Mouse (Mus musculus): ENCODE data around the gene Gnb2. TPM values are rescaled to one million over a fixed set of nuclear protein-coding genes. Genes with fewer than 3 reads are reported as not detected.

Gnb2 gene
- polyA plus RNA-seq, 1 experiment from 2014 or later: 221 TPM

DNA sequence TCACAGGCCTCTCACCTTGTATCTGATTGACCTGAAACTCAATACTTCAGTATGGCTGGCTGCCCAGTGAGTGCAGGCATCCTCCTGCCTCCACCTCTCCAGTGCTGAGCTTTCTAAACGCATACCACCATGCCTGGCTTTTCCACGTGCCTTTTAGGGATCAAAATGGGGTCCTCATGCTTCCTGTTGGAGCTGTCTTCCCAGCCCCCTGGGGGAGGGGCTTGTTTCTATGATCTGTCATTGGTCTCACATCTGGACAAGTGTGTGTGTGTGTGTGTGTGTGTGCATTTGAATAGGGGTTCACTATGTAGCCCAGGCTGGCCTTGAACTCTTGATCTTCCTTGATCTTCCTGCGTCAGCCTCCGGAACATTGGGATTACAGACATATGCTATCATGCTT lies 4.2 kb upstream of the Gnb2 start:
- Histone ChIP-seq H3K27me3 (replicated peaks) (0 out of 2 replicates have a peak, but pooled peaks cover 12% of the 10 kb centered on the region), H3K4me2 (no peak overlapping the region), H3K4me1 (peaks cover 7% of the 10 kb centered on the region), H3K4me3 (no peak overlapping the region), H3K27ac (no peak overlapping the region), H3K9ac (no peak overlapping the region), H3K9me3 (replicated peaks) (no peaks in the 10 kb centered on the region), H3K36me3 (no peaks in the 10 kb centered on the region)
- 45% methylated on average over 4 of the region's 4 CpGs for WGBS (ENCODE audit: insufficient replicate concordance)
- no peak for ATAC-seq

DNA sequence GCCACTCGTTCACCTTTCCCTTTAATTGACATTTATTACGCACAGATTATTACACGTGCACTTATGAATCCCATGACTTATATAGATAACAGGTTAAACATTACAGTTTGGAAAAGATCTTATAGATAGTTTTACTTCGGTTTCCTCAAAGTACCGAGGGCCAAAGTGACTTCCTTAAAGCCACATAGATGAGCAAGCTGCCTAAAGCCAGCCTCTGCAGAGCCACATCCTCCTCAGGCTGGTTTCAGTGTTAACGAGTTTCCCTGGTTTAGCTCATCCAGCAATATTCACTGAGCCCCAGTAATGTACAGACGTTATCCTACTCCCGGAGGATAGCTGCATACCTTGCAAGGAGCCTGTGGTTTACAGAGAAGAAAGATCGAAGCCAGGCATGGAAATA lies 2.0 kb upstream of the Gnb2 start:
- H3K9me3 ChIP-seq (replicated peaks): no peaks in the 10 kb centered on the region
- H3K27ac ChIP-seq: no peak overlapping the region
- no peak overlapping the region for H3K9ac ChIP-seq
- 54% methylated on average over 9 of the region's 9 CpGs for WGBS (ENCODE audit: insufficient replicate concordance)
- no peak overlapping the region for H3K4me2 ChIP-seq
- ATAC-seq: no peak
- H3K36me3 ChIP-seq: peaks cover 4% of the 10 kb centered on the region
- peaks cover 27% of the 10 kb centered on the region for H3K4me1 ChIP-seq
- no peak overlapping the region for H3K4me3 ChIP-seq
- 0 out of 2 replicates have a peak, but pooled peaks cover 12% of the 10 kb centered on the region for H3K27me3 ChIP-seq (replicated peaks)

DNA sequence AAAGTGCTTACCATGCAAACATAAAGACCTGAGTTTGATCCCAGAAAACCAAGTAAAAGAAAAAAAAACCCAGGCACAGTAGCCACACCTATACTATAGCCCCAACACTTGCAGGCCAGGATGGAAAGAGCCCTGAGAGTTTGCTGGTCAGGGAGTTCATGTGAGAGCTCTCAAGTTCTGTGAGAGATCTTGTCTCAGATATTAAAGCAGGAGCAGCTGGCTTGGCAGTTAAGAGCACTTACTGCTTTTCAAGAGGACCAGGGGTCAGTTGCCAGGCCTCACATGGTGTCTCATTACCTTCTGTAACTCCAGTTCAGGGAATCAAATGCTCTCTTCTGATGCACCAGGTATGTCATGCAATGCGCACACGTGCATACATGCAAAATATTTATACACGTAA lies 1.5 kb upstream of the Gnb2 start:
- H3K27me3 ChIP-seq (replicated peaks): 0 out of 2 replicates have a peak, but pooled peaks cover 12% of the 10 kb centered on the region
- no peak overlapping the region for H3K27ac ChIP-seq
- WGBS (ENCODE audit: insufficient replicate concordance): 82% methylated on average over 3 of the region's 3 CpGs

DNA sequence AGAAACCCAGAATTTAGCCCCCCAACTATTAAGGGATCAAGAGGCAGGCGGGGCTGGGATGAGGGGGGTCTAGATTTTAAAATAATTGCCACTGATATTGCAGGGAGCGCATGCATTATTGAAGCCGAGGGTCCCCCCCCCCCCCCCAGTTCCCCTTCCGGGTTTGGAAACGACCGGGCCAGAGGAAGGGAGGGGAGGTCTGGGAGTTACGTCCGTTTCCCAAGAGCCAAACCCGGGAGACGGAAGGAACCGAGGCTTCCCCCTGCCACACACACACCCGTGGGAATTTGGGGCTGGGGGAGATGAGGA lies 548 bp downstream of the Gnb2 start:
- under 1% methylated on average over 12 of the region's 12 CpGs for WGBS (ENCODE audit: insufficient replicate concordance)
- H3K27ac ChIP-seq: peak overlapping the region; percentile 81
- H3K9ac ChIP-seq: peak overlapping the region; percentile 95
- peak; percentile 16 for ATAC-seq
- H3K4me3 ChIP-seq: peak overlapping the region; percentile 92
- 0 out of 2 replicates have a peak, but pooled peaks cover 12% of the 10 kb centered on the region for H3K27me3 ChIP-seq (replicated peaks)
- H3K36me3 ChIP-seq: peaks cover 29% of the 10 kb centered on the region
- H3K4me1 ChIP-seq: peaks cover 50% of the 10 kb centered on the region
- H3K4me2 ChIP-seq: peak overlapping the region; percentile 98
- H3K9me3 ChIP-seq (replicated peaks): no peaks in the 10 kb centered on the region

More for the DNA sequence above, 1.5 kb upstream of the Gnb2 start:
- peaks cover 32% of the 10 kb centered on the region for H3K4me1 ChIP-seq
- H3K36me3 ChIP-seq: peaks cover 9% of the 10 kb centered on the region
- no peaks in the 10 kb centered on the region for H3K9me3 ChIP-seq (replicated peaks)
- H3K4me3 ChIP-seq: no peak overlapping the region
- no peak for ATAC-seq
- no peak overlapping the region for H3K9ac ChIP-seq
- H3K4me2 ChIP-seq: no peak overlapping the region

DNA sequence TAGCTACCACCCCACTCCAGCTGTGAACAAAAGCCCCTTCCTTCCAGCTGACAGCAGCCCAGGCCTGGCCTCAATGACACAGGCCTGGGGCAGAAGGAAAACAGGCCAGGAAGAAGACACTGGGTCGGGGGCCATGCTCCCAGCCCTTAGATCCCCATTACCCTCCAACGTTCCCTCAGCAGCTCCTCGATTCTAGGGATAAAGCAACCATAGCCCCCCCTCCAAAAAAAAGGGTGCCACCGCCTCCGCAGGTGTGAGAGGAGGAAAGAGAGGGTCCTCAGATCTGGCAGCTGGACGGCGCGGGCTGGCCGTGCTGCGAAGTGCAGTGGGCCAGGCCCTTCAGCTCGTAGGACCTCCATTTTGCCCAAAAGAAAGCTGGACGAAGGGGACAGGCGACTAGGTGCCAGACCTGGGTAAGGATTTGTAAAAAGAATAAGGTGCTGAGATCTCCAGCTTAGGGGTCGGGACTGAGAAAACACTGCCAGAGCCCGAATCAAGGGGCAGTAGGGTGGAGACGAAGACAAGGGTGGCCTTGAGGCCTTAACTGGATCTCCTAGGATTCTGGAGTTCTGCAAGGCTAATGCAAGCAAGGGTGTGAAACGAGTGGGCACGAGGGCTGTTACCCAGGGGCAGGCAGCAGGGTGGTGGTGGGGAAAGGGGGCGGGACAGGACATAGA lies 1.0 kb downstream of the Gnb2 start:
- ATAC-seq: no peak
- H3K4me1 ChIP-seq: peaks cover 54% of the 10 kb centered on the region
- under 1% methylated on average over 19 of the region's 19 CpGs for WGBS (ENCODE audit: insufficient replicate concordance)
- no peaks in the 10 kb centered on the region for H3K9me3 ChIP-seq (replicated peaks)
- H3K4me2 ChIP-seq: peak overlapping the region; percentile 98
- H3K36me3 ChIP-seq: peaks cover 34% of the 10 kb centered on the region
- H3K27ac ChIP-seq: peak overlapping the region; percentile 81
- H3K9ac ChIP-seq: peak overlapping the region; percentile 95
- H3K27me3 ChIP-seq (replicated peaks): 0 out of 2 replicates have a peak, but pooled peaks cover 9% of the 10 kb centered on the region
- peak overlapping the region; percentile 92 for H3K4me3 ChIP-seq

DNA sequence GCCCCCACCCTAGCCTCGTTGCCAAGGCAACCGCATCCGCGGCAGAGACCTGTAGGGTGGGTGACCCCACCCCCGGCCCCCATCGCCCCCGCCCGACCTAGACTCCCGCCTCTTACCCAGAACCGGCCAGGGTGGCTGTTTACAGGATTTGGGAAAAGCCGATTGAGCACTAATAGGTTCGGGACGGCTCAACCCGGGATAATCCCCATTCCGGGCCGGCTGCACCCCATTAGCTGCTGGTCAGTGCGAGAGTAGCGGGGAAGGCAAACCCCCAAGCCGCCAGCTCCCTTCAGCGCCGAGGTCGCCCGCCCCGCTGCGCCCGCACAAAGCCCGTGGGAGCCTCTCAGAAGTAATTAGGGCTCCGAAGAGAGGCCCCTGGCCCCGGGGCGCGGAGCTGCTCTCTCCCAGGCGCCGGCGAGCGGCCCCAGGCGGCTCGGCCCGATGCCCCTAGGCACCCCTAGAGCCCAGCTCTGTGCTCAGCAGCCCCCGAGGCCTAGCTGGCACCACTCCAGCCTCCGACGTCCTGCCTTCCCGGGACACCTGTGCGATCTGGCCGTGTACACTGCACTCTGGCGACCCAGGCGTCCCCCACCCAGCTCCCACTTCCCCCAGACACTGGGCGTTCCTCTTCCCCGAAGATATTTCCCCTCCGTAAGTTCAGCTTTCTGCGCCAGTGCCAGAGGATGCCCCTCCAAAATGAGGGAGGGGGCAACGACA lies 1.7 kb downstream of the Gnb2 start:
- peak overlapping the region; percentile 98 for H3K4me2 ChIP-seq
- H3K4me1 ChIP-seq: peaks cover 61% of the 10 kb centered on the region
- WGBS (ENCODE audit: insufficient replicate concordance): under 1% methylated on average over 51 of the region's 51 CpGs
- peaks cover 41% of the 10 kb centered on the region for H3K36me3 ChIP-seq
- H3K9me3 ChIP-seq (replicated peaks): no peaks in the 10 kb centered on the region
- peak overlapping the region; percentile 92 for H3K4me3 ChIP-seq
- 0 out of 2 replicates have a peak, but pooled peaks cover 7% of the 10 kb centered on the region for H3K27me3 ChIP-seq (replicated peaks)
- H3K27ac ChIP-seq: peak overlapping the region; percentile 81
- ATAC-seq: peak; percentile 33
- peak overlapping the region; percentile 95 for H3K9ac ChIP-seq

DNA sequence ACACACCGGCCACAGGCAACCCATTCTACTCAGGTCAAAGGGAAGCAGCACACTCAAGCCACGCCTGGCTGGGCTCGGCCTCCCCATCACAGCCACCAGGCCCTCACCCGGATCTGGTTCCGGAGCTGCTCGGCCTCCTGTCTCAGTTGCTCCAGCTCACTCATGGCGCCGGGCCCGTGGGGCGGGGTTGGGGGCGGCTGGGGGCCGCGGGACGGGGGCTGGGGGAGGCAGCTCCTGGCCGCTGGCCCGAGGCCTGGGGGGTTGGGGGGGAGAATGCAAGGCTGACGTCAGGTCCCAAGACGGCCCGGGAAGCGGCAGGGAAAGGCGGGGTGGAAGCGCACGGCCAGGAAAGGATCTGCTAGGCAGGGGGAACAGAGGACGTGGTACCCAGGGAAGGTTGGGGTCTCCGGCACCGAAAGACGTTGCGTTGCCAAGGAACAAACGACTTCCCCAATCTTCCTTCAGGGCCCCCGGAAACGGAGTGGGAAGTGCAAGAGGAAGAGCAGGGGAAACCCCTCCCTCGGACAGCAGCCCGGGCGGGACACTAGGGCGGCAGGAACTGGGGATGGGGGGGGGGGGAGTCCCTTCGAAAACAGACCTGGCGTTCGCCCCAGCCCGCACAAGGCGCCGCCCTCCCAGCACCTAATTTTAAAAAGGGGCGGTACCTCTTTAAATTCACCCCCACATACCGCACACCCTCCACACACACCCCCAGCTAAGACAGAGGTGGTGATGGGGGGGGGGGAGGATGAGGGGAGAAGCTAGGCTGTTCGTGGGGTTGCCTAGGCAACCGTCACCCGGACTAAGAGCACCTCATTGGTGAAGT lies 2.5 kb downstream of the Gnb2 start:
- peak overlapping the region; percentile 98 for H3K4me2 ChIP-seq
- peak overlapping the region; percentile 95 for H3K9ac ChIP-seq
- ATAC-seq: peak; percentile 7
- H3K36me3 ChIP-seq: peaks cover 48% of the 10 kb centered on the region
- H3K4me1 ChIP-seq: peaks cover 68% of the 10 kb centered on the region
- peak overlapping the region; percentile 81 for H3K27ac ChIP-seq
- H3K4me3 ChIP-seq: peak overlapping the region; percentile 92
- no peaks in the 10 kb centered on the region for H3K27me3 ChIP-seq (replicated peaks)
- WGBS (ENCODE audit: insufficient replicate concordance): 13% methylated on average over 46 of the region's 46 CpGs
- no peaks in the 10 kb centered on the region for H3K9me3 ChIP-seq (replicated peaks)

DNA sequence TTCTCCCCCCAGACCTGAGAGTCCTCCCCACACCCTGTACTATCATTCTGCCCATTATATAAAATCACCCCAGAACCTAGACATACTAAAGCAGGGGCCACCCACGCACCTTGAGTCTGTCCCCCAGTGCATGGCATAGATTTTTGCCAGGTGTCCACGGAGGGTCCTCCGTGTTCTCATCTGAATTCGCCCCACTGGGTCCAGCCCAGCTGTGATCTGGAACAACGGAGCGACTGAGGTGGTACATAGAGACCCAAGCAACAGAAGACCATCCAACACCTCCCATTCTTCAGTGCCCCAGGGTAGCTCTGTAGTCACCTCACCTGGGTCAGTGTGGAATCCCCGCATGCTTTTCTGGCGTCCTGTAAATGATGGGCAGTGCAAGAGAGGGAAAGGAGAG lies 3.2 kb downstream of the Gnb2 start:
- Histone ChIP-seq H3K27ac (peak overlapping the region; percentile 81; the same call in 1 of the 2 replicates), H3K36me3 (peaks cover 55% of the 10 kb centered on the region), H3K4me2 (peak overlapping the region; percentile 98), H3K9me3 (replicated peaks) (no peaks in the 10 kb centered on the region), H3K4me3 (peak overlapping the region; percentile 92), H3K4me1 (peaks cover 75% of the 10 kb centered on the region), H3K27me3 (replicated peaks) (no peaks in the 10 kb centered on the region), H3K9ac (peak overlapping the region; percentile 95)
- no peak for ATAC-seq
- WGBS (ENCODE audit: insufficient replicate concordance): 81% methylated on average over 8 of the region's 8 CpGs

DNA sequence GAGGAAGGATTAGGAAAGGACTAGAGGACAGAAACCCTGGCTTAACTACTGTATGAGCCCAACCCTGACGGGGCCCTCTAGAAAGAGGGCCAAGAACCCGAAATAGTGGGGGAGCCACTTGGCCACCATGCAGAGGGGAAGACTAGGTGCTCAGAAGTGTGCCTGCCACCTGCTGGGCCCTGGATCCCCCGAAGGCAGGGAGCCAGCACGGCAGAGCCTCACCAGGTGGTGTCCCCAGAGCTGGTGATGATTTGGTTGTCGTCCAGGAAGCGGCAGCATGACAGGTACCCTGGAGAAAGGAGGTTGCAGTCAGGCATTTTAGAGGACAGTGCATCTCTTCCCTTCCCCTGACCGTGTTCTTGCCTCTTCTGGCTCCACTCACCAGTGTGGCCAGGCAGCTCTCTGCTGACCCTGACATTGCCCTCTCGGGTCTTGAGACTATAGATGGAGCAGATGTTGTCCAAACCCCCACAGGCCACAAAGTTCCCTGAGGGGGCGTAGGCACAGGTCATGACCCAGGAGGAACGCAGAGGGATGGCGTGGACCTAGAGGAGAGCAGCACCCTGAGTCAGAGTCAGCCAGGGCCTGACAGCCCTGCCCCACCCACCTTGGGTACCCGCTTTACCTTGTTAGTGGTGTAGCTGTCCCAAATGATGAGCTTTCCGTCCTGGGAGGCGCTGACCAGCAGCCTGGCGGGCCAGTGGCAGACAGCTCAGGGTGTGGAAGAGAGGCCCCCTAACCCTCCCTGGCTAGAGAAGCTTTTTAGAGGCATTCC lies 3.9 kb downstream of the Gnb2 start:
- Histone ChIP-seq H3K4me1 (peaks cover 75% of the 10 kb centered on the region), H3K9me3 (replicated peaks) (no peaks in the 10 kb centered on the region), H3K4me3 (no peak overlapping the region), H3K4me2 (0 out of 2 replicates have a peak overlapping the region, but pooled peaks have one; percentile 4), H3K36me3 (peaks cover 62% of the 10 kb centered on the region), H3K27ac (no peak overlapping the region), H3K9ac (no peak overlapping the region), H3K27me3 (replicated peaks) (no peaks in the 10 kb centered on the region)
- ATAC-seq: no peak
- 83% methylated on average over 15 of the region's 15 CpGs for WGBS (ENCODE audit: insufficient replicate concordance)

DNA sequence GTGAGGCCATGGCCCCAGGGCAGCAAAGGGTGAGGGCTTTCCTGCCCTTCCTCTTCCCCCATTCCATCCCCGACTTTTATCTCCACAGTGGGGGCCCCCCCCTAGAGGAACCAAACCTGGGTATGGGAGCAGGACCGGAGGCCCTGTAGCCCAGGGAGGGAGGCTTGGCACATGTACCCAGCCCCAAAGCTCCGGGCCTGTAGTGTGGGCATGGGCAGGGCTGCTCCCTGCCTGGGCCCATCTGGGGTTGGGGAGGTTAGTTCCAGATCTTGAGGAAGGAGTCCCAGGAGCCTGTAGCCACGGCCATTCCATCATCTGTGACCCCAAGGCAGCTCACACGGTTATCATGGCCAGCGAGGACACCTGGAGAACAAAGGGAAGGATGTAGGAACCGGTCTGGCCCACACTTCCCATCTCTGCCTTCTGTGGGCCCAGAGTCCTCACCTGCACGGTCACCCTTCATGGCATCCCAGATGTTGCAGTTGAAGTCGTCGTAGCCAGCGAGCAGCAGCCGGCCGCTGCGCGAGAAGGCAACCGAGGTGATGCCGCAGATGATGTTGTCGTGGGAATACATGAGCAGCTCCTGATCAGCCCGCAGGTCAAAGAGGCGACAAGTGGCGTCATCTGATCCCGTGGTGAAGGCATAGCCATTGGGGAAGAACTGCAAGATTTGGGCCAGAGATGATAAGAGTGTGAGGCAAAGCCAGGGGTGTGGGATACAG lies 4.9 kb downstream of the Gnb2 start:
- H3K36me3 ChIP-seq: peaks cover 72% of the 10 kb centered on the region
- H3K9ac ChIP-seq: no peak overlapping the region
- ATAC-seq: no peak
- H3K27ac ChIP-seq: peak overlapping the region; percentile 49; the same call in 1 of the 2 replicates
- no peak overlapping the region for H3K4me2 ChIP-seq
- peaks cover 69% of the 10 kb centered on the region for H3K4me1 ChIP-seq
- H3K27me3 ChIP-seq (replicated peaks): no peaks in the 10 kb centered on the region
- 80% methylated on average over 22 of the region's 22 CpGs for WGBS (ENCODE audit: insufficient replicate concordance)
- no peak overlapping the region for H3K4me3 ChIP-seq
- no peaks in the 10 kb centered on the region for H3K9me3 ChIP-seq (replicated peaks)

DNA sequence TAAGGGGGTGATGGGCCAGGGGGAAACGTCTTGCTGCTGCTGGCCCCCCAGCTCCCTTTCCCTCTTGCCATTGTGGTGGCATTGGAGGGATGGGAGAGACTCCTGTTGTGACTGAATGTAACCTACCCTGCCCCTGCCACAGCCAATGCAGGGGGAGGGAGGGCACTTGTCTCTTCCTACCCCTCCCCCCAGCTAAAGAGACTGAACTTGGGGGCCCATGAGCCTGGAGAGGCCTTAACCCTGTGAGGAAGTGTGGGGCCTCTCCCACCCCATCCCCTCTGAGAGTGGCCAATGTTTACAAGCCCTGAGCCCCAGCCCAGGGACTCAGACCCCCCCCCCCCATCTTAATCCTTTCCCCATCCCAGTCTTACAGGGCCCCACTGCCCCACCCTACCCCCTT lies 5.9 kb downstream of the Gnb2 start:
- WGBS (ENCODE audit: insufficient replicate concordance): 45% methylated on average over 1 of the region's 1 CpGs
- H3K27ac ChIP-seq: peak overlapping the region; percentile 43; the same call in 1 of the 2 replicates

More for the DNA sequence above, 5.9 kb downstream of the Gnb2 start:
- Histone ChIP-seq H3K9ac (no peak overlapping the region), H3K4me2 (no peak overlapping the region), H3K27me3 (replicated peaks) (no peaks in the 10 kb centered on the region), H3K36me3 (peaks cover 82% of the 10 kb centered on the region), H3K4me3 (no peak overlapping the region), H3K4me1 (peaks cover 74% of the 10 kb centered on the region), H3K9me3 (replicated peaks) (no peaks in the 10 kb centered on the region)
- ATAC-seq: no peak

Measured in liver, embryonic 12.5 days (tissue).